Mouse (Mus musculus) small intestine, adult 2 months (tissue): ENCODE data around the gene Itch.

Experiments
- CTCF ChIP-seq: fragments of 200-500 bp; IDR thresholded peaks from 2 replicates; pipeline ENCODE4 v1.5.1; 2012; ENCODE audit warnings: low read depth, mild to moderate bottlenecking, control low read depth, inconsistent platforms, low read length, moderate library complexity, mixed read lengths; ENCODE audit not compliant: insufficient replicate concordance, insufficient read length; ENCODE audit errors: extremely low read depth
- POLR2A ChIP-seq: fragments of 200-500 bp; IDR thresholded peaks from 2 replicates; pipeline ENCODE4 v1.6.1; 2012; ENCODE audit warnings: low read depth, mild to moderate bottlenecking, control low read depth, inconsistent platforms, low read length, moderate library complexity

- TF ChIP-seq CTCF (no peak), POLR2A (no peak)
Measured at GRCm38 (mm10) chr2:155142025-155142555, 8.8 kb downstream of the Itch start.
